Mouse (Mus musculus) kidney, adult 2 months (tissue): ENCODE measurements around the gene Odf3b.

Experiments used
- CTCF ChIP-seq: fragments of 200-500 bp; conservative IDR thresholded peaks from 2 replicates; pipeline ENCODE4 v1.5.1; 2011; ENCODE audit warnings: low read depth, mild to moderate bottlenecking, control low read depth, low read length, moderate library complexity, mixed read lengths; ENCODE audit not compliant: insufficient read depth, insufficient read length
- POLR2A ChIP-seq: fragments of 200-500 bp; IDR thresholded peaks from one replicate; pipeline ENCODE4 v1.6.1; 2011; ENCODE audit warnings: low read depth, low read length, control low read depth

DNA sequence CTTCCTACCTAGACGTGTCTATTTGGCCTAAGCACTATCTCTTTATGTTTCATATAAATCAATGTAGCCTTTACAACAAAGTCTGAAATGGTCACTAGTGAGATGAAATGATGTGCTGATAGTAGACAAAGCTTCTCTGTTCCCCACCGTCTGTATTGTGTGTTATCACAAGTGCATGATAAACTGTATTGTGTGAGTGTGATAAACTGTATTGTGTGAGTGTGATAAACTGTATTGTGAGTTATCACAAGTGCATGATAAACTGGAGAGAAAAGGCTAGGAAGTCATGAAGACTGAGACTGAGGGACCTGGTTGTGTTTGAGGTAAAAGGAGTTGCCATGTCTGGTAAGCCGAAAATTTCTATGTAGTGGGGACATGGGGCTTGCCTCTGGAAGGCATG is 20.3 kb downstream of the Odf3b start:
- TF ChIP-seq CTCF (no peak), POLR2A (no peak)
